Mouse (Mus musculus) ovary, postnatal 36 days (tissue): Measurements from ENCODE around the gene Sucla2.
"Not testable (repeated sequence)": the region's sequence is repeated elsewhere in the genome, so short reads cannot be mapped to it uniquely, and the experiment has no call there.

ENCODE experiments used
- DNase-seq: peaks from one replicate; pipeline ENCODE4 v3.0.0; 2022; ENCODE audit warnings: low spot score, mixed read lengths

The Sucla2 gene

DNA sequence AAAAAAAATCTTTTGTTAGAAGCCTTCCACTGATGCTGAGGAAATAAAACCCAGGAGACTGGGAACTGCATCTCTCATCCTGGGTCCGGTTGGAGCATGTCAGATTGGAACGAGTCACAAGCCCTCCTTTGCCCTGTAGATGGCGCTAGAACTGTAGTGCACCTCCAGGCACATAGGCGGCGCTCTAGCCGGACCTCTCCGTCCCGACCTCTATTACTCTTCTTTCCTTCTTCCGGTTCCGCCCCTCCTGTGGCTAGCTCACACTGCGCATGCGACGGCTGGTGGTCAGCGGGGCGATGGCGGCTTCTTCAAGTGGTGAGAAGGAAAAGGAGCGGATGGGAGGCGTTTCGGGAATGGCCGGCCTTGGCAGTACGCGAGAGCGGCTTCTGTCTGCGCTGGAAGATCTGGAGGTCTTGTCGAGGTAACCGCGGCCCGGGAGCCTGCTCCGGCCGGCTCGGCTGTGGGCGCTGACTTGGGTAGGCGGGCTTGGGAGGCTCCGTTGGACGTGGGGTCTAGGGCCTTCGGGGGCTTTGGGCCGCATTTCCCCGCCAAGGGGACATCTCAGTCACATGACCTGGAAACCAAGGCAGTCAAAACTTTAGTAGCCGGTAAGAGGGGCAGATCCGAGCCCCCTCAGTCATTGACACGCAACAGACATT lies 15.2 kb upstream of the Sucla2 start, which contains the start of gene Med4:
Gene Med4, plus strand, starts transcription at position 261 of the 659 bp plus-strand sequence.
- peak; percentile 93 for DNase-seq

GRCm38 (mm10) chr14:73524136-73524535 lies 983 bp upstream of the Sucla2 start:
- no peak for DNase-seq

DNA sequence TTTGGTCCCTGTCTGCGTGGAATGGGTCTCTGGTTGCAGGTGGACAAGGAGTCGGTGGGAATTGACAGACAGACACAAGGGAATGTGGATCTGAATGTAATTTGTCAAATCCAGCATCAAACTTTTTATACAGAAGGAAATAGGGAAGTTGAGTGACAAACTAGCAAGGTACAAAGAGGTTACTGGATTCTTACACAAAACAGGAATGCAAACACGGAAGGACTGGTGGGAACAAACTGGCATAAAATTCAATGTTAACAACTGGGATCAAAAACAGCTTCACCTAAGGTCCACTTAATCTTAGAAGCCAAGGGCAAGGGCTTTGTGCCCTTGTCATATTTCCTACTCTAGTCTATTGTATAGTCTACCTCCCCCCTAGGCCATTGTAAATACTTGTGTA lies 3.5 kb downstream of the Sucla2 start:
- DNase-seq: not testable (repeated sequence)

GRCm38 (mm10) chr14:73533755-73534465 lies 8.8 kb downstream of the Sucla2 start:
- no peak for DNase-seq

DNA sequence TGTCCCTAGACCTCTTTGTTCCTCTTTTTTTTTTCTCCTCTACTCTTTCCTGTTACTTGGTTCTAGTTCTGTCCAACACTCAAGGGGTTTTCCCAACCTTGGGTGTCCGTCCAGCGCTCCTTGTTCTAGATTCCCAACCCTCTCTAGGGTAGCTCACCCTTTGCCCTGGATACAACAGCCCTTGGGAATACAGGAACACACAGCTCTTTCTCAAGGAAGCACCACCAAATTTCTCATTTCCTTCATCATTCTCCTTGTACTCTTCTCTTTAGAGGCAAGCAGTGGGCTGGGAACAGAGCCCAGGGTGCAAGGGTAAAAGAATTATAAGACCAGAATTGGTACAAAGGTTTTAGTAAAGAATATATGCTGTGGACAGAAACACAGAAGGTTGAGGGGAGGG lies 10.5 kb downstream of the Sucla2 start:
- no peak for DNase-seq

DNA sequence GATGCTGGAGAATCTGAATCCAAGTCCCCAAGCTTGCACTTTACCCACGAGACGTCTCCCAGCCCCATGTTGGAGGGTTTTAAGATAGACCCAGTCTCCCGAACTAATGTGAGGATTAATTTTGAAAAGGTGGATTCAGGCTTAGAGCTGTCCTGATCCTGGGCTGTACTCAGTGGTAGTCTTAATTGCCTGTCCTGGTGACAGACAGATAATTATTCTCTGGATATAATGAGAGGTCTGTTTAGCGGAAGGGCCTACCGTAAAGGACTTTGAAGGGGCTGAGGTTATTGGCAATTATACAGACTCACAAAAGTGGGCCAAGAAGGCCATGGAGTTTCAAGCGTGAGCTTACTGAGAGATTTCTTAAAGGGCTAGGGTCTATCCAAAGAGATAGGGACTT lies 18.7 kb downstream of the Sucla2 start:
- DNase-seq: no peak

- no peak for DNase-seq
Measured at GRCm38 (mm10) chr14:73547034-73547433, 21.9 kb downstream of the Sucla2 start.

GRCm38 (mm10) chr14:73548051-73548450 lies 22.9 kb downstream of the Sucla2 start, which contains the start of gene Nudt15:
Gene Nudt15, minus strand, starts transcription at chr14:73548242.
- no peak for DNase-seq

DNA sequence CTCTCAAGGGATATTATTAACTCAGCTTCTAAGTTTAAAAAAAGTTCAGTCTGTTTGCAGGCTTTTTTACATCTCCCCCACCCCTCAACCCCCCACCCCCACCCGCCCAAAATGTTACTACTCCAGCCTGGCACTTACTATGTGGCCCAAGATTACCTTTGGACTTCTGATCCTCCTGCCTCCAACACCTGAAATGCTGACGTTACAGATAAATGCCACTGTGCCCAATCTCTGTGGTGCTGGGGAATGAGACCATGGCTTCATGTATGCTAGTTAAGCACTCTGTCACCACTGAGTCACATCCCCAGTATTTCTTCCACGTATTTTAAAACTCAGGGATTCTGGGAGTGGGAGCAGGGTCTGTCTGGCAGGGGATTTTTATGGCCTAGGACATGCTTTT lies 25.2 kb downstream of the Sucla2 start:
- DNase-seq: no peak

DNA sequence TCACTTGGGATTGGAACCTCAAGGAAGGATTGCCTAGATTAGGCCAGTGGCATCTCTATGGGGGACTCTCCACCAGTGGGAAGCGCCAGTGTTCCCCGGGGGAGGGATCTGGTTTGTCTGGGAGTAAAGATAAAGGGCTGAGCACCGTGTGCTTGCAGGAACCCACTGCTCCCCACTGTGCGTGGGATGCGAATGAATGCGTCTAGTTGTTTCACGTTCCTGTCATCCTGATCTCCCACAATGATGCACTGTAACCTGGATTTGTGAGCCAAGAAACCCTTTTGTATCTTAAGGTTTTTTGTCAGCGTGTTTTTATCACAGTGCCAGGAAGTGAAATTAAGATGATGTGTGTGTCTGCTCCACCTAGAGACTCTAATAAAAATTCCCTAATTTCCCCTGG lies 25.6 kb downstream of the Sucla2 start:
- DNase-seq: no peak

- no peak for DNase-seq
Measured at GRCm38 (mm10) chr14:73551164-73551563, 26.0 kb downstream of the Sucla2 start.

DNA sequence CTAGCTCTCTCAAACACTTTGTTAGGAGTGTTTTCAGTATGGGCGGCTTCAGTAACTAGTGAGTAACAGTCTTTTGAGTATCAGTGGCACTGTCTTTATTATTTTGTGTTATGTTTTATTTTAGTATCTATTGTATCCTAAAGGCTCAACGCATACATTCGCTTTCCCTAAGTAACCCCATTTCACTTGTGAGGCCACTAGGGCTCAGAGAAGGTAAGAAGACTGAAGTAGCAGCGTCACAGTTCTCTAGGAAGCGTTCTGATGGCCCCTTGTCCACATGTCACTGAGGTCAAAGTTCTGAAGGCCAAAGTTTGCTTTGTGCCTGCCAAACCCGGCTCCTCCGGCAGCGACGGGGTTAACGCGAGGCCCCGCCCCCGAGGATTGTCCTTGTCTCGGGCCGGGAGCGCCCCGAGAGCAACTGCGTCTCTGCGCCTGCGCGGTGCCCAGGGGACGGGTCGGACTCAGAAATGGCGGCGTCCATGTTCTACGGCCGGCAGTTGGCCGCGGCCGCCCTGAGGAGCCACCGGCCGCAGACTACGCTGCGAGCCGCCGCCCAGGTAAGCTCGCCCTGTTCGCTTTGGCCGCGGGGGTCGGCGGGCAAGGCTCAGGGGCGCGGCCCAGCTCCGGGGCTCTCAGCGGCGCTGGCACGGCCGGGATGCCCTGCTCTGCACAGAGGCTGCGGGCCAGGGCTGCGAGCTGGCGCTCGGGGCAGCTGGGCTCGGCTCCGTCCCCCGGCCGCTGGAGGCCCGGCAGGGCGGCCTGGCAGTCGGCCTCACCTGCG lies 27.4 kb downstream of the Sucla2 start:
- peak; percentile 96 for DNase-seq

DNA sequence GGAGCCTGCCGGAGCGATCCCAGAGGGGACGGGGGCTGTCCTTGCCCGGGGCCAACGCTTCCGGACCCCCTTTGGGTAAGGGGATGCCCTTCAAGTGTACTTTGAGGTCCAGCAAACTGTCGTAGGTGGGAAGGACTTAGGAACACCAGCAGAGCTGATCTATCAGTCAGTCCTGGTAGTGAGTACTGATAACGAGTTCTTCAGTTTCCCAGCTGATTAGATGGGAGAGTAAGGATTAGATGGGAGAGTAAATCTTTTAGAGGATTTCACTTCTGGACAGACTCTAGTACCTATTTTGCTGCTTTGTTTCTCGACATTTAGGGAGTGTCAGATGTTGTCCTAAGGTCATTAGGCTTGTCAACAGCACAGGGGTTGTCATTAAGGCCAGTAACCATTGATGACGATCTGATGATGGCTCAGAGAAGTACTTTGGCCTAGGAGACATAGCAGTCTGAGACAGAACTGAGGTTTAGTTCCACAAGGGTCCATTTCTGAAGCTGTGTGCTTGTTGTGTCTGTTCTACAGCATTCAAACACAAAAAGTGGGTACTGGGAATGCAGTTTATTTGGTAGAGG lies 28.1 kb downstream of the Sucla2 start:
- no peak for DNase-seq

DNA sequence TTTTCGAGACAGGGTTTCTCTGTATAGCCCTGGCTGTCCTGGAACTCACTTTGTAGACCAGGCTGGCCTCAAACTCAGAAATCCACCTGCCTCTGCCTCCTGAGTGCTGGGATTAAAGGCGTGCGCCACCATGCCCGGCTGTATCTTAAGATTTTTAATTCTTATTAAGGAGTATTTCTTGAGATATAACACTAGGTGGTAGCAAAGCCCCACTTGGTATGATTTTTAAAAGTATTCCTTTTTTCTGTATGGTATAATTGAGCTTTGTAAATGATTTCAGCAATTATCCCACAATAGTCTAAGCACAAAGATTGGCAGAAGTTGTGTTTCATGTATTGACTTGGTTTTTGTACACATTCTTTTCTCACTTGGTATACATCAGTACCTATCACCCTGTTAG lies 44.7 kb downstream of the Sucla2 start:
- DNase-seq: not testable (repeated sequence)

DNA sequence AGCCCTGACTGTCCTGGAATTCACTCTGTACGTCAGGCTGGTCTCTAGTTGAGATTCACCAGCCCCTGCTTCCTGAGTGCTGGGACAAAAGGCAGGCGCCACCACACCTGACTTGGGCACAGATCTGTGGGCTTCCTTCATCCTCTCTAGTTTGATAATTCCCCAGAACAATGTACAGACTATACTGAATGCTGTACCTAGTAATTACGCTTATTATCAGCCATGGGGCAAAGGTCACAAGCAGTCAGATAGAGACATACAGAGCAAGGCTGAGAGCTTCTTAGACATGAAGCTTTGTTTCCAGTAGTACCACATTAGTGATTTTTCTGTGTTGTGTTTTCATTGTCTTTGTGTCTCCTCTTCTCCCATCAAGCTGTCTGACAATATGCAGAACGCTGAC lies 46.0 kb downstream of the Sucla2 start:
- no peak for DNase-seq

GRCm38 (mm10) chr14:73574053-73574452 lies 48.9 kb downstream of the Sucla2 start:
- no peak for DNase-seq

GRCm38 (mm10) chr14:73576336-73576735 lies 51.2 kb downstream of the Sucla2 start:
- no peak for DNase-seq

- no peak for DNase-seq
Measured at GRCm38 (mm10) chr14:73588080-73588479, 63.0 kb downstream of the Sucla2 start.

DNA sequence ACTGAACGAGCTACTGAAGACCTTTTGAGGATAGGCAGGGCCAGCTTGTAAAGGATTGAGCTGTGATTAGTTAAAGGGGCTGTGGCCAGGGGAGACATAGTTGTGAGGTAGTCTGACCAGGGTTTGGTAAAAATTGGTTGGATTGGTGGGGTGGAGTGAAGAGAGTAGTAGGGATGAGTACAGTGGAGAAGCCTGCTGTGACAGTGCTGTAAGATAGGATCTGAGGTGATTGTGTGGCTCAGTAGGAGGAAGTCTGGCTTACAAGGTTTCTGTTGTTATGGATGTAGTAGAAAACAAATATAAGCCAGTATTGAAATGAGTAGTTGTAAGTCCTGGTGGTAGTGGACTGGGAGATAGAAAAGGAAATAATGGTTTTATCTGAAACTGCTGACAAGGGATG lies 67.0 kb downstream of the Sucla2 start:
- no peak for DNase-seq

GRCm38 (mm10) chr14:73599720-73600119 lies 74.6 kb downstream of the Sucla2 start:
- DNase-seq: no peak

- DNase-seq: no peak
Measured at GRCm38 (mm10) chr14:73607732-73608131, 82.6 kb downstream of the Sucla2 start.

- DNase-seq: no peak
Measured at GRCm38 (mm10) chr14:73608668-73609481, 83.8 kb downstream of the Sucla2 start.
